Mouse (Mus musculus): Measurements from ENCODE around the gene Spdya. TPM values are rescaled to one million over a fixed set of nuclear protein-coding genes. Genes with fewer than 3 reads are reported as not detected.

The Spdya gene
- polyA plus RNA-seq (2014; fragmentation: Illumina TruSeq; extraction: RNeasy Lipid Tissue Mini Kit (QIAGEN cat#74804); ENCODE audit: low replicate concordance): 0.52 TPM

DNA sequence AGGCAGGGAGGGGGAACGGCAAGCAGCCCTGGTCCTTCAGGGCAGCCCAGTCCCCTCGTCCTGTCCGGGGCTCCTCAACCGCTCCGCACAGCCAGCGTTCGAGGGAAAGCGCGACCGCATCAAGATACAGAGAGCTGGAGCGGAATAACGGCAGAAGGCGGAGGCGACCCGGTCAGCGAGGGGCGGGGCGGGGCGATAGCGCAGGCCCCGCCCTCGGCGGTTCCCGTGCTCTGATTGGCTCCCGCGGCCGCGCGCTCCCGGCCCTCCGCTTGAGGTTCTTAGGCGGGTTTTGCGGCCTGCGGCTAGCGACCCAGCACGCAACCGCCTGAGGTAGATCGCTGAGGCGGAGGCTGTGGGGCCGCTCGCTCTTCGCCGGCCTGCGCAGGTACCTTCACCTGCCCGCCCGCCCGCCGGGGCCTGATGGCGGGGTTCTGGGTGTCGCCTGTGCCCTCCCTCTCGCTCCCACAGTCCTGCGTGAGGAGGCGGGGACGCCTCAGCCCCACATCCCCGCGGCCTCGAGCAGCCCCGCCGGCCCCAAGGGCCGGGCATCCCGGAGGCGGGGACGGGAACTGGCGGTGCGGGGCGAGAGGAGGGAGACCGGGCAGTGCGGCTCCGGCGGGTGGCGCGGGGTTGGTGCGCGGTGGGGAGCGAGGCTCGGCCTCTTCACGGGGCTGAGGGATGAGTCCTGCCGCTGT lies at the start of gene Spdya:
Gene Spdya (plus strand): TSS at position 305 of the 695 bp plus-strand sequence.

GRCm38 (mm10) chr17:71526711-71527564 lies 24.9 kb upstream of the Spdya start, which contains the start of gene Ndc80:
Ndc80 (minus strand) TSS chr17:71526857.

GRCm38 (mm10) chr17:71615638-71616318 lies 63.9 kb downstream of the Spdya start, which contains the start of gene Wdr43:
Wdr43 (plus strand) TSS chr17:71615895.

Other genes with a start within 250 kb of the Spdya start
- gene Emilin2, start 240.1 kb upstream of the Spdya start, polyA plus RNA-seq (2014; fragmentation: Illumina TruSeq; extraction: RNeasy Lipid Tissue Mini Kit (QIAGEN cat#74804); ENCODE audit: low replicate concordance): 0.11 TPM
- not detected for gene Gm4707, start 92.1 kb upstream of the Spdya start, polyA plus RNA-seq (2014; fragmentation: Illumina TruSeq; extraction: RNeasy Lipid Tissue Mini Kit (QIAGEN cat#74804); ENCODE audit: low replicate concordance)
- gene Smchd1, start 76.7 kb upstream of the Spdya start, polyA plus RNA-seq (2014; fragmentation: Illumina TruSeq; extraction: RNeasy Lipid Tissue Mini Kit (QIAGEN cat#74804); ENCODE audit: low replicate concordance): 68.5 TPM
- 16.3 TPM for gene Ndc80, start 25.2 kb upstream of the Spdya start, polyA plus RNA-seq (2014; fragmentation: Illumina TruSeq; extraction: RNeasy Lipid Tissue Mini Kit (QIAGEN cat#74804); ENCODE audit: low replicate concordance)
- 84.6 TPM for gene Wdr43, start 63.8 kb downstream of the Spdya start, polyA plus RNA-seq (2014; fragmentation: Illumina TruSeq; extraction: RNeasy Lipid Tissue Mini Kit (QIAGEN cat#74804); ENCODE audit: low replicate concordance)
- not detected for gene Togaram2, start 121.2 kb downstream of the Spdya start, polyA plus RNA-seq (2014; fragmentation: Illumina TruSeq; extraction: RNeasy Lipid Tissue Mini Kit (QIAGEN cat#74804); ENCODE audit: low replicate concordance)
- gene Pcare, start 200.8 kb downstream of the Spdya start, polyA plus RNA-seq (2014; fragmentation: Illumina TruSeq; extraction: RNeasy Lipid Tissue Mini Kit (QIAGEN cat#74804); ENCODE audit: low replicate concordance): not detected
- 3.1 TPM for gene Clip4, start 216.4 kb downstream of the Spdya start, polyA plus RNA-seq (2014; fragmentation: Illumina TruSeq; extraction: RNeasy Lipid Tissue Mini Kit (QIAGEN cat#74804); ENCODE audit: low replicate concordance)

Measured in small intestine, adult 10 weeks (tissue).